Mouse (Mus musculus) heart, embryonic 12.5 days (tissue): Measurements from ENCODE around the gene Efna1. TPM values are rescaled to one million over a fixed set of nuclear protein-coding genes. Genes with fewer than 3 reads are reported as not detected.

Source experiments
- ATAC-seq: fragments of 200-750 bp; cut with Nextera tagmentation; 2 replicates; pipeline ENCODE4 v1.8.0; 2017; ENCODE audit warnings: moderate TSS enrichment, moderate library complexity; ENCODE audit not compliant: insufficient number of reproducible peaks, low FRiP score
- H3K27ac ChIP-seq: fragments of 300-500 bp; sonication (generic); 2 replicates; pipeline ENCODE4 v1.5.1; 2016; ENCODE audit warnings: mild to moderate bottlenecking, moderate library complexity; ENCODE audit not compliant: poor library complexity, severe bottlenecking
- H3K27me3 ChIP-seq: fragments of 300-500 bp; sonication (generic); replicated peaks from 2 replicates; pipeline ENCODE4 v1.6.1; 2016; ENCODE audit warnings: mild to moderate bottlenecking, moderate library complexity
- H3K36me3 ChIP-seq: fragments of 300-500 bp; sonication (generic); 2 replicates; pipeline ENCODE4 v1.6.1; 2016; ENCODE audit warnings: mild to moderate bottlenecking, moderate library complexity
- H3K4me1 ChIP-seq: fragments of 300-500 bp; sonication (generic); replicated peaks from 2 replicates; pipeline ENCODE4 v1.6.1; 2016; ENCODE audit warnings: mild to moderate bottlenecking
- H3K4me2 ChIP-seq: fragments of 300-500 bp; sonication (generic); 2 replicates; pipeline ENCODE4 v1.6.1; 2016; ENCODE audit warnings: mild to moderate bottlenecking, moderate library complexity
- H3K4me3 ChIP-seq: fragments of 300-500 bp; sonication (generic); 2 replicates; pipeline ENCODE4 v1.5.1; 2016; ENCODE audit warnings: mild to moderate bottlenecking
- H3K9ac ChIP-seq: fragments of 300-500 bp; sonication (generic); 2 replicates; pipeline ENCODE4 v1.6.1; 2016; ENCODE audit warnings: mild to moderate bottlenecking, moderate library complexity
- H3K9me3 ChIP-seq: fragments of 300-500 bp; sonication (generic); replicated peaks from 2 replicates; pipeline ENCODE4 v1.6.1; 2016; ENCODE audit warnings: mild to moderate bottlenecking, moderate library complexity
- WGBS: fragments of 180-500 bp; shearing (Covaris S2); methylation state at CpG from one replicate; pipeline ENCODE4 v1.1.7; 2016; 5-methylcytosine and 5-hydroxymethylcytosine counted together
- polyA plus RNA-seq: library from polyadenylated mRNA; unstranded; fragments of >200 nt; fragmentation: Nextera tagmentation; extraction: Ambion mirVana; gene quantifications from 2 replicates; pipeline ENCODE4 v1.2.1, GENCODE M21; 2016

The Efna1 gene
- polyA plus RNA-seq, 1 experiment from 2014 or later, result 27.0 TPM

DNA sequence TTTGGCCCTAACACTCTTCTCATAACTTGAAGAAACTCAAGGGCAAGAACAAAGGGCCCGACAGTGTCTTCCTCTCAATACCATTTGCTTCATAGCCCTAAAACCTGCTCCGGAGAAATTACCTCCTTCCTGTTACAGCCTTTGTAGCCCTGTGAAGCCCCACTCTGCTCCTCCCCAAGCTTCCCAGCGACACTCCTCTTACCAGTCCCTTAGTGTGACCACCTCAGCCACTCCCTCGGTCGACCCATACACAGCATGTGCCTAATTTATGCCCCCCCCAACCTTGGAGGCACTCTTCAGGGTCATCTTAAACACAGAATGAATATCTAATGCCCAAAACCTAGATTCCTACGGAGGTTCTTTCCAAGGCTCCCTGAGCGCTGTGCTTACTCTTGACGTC is 2.3 kb downstream of the Efna1 start:
- 10% methylated on average over 8 of the region's 8 CpGs for WGBS
- no peak for ATAC-seq
- Histone ChIP-seq H3K4me2 (peak overlapping the region; percentile 93), H3K4me3 (peak overlapping the region; percentile 64), H3K27ac (peak overlapping the region; percentile 91), H3K4me1 (peaks cover 44% of the 10 kb centered on the region), H3K9ac (peak overlapping the region; percentile 87), H3K36me3 (peaks cover 21% of the 10 kb centered on the region), H3K9me3 (no peaks in the 10 kb centered on the region), H3K27me3 (no peaks in the 10 kb centered on the region)

DNA sequence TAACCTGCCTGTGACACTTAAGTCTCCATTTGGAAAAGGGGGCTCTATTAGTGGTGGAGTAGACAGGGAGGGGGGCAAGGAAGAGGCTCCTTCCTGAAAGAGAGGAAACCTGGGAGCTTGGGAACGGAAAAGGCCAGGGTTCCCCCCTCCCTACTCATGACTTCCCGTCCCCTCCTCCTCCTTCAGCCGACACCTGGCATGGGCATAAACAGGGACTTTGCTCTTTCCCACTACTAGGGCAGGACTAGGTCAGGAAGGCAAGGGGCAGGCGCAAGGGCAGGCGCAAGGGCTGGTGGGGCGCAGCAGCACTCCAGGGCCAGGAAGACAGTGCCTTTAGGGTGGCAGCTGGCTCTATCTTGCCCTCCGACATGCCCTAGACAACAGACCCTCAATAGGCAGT is 2.8 kb downstream of the Efna1 start:
- Histone ChIP-seq H3K4me1 (peaks cover 44% of the 10 kb centered on the region), H3K9me3 (no peaks in the 10 kb centered on the region), H3K27ac (peak overlapping the region; percentile 91), H3K27me3 (no peaks in the 10 kb centered on the region), H3K4me2 (peak overlapping the region; percentile 93), H3K9ac (peak overlapping the region; percentile 87), H3K36me3 (peaks cover 21% of the 10 kb centered on the region), H3K4me3 (peak overlapping the region; percentile 64)
- WGBS, result 31% methylated on average over 7 of the region's 7 CpGs
- ATAC-seq, result peak; percentile 46

DNA sequence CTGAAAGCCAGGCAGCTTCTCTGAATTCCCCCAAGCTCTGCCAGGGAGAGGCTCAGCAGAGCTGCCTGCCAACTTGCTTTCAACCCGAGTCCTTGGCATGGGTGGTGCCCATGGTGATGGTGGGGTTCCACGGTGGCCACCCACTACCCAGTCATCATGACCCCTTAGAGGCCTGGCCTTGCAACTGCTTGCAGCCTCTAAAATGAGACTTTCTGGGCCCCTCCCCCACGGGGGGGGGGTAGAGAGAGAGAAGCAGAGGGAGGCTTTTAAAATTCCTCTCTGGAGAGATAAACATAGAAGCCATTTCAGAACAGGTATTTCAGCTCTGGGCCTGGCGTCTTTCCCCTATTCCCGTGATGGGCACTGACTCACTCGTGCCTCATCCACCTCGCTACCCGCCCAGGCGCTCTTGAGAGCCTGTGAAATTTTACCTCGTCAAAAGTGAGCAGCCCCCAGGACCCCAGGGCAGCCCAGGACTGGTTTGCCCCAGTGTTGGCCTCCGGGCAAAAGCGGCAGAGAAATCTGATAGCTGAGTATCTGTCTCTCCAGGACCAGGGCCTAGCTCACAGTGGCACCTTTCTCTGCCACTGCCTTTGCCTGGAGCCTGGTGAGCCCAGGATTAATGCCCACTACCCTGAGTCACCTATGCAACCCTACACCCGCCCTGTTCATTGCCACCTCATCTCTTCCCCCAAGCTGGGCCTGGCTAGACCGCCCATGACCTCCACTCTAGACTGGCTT is 3.5 kb downstream of the Efna1 start:
- Histone ChIP-seq H3K27me3 (no peaks in the 10 kb centered on the region), H3K4me1 (peaks cover 44% of the 10 kb centered on the region), H3K9ac (peak overlapping the region; percentile 87), H3K27ac (peak overlapping the region; percentile 91), H3K36me3 (peaks cover 25% of the 10 kb centered on the region), H3K4me3 (peak overlapping the region; percentile 64), H3K4me2 (peak overlapping the region; percentile 93), H3K9me3 (no peaks in the 10 kb centered on the region)
- WGBS, result 16% methylated on average over 14 of the region's 14 CpGs
- no peak; the same call in 1 of the 2 replicates for ATAC-seq

DNA sequence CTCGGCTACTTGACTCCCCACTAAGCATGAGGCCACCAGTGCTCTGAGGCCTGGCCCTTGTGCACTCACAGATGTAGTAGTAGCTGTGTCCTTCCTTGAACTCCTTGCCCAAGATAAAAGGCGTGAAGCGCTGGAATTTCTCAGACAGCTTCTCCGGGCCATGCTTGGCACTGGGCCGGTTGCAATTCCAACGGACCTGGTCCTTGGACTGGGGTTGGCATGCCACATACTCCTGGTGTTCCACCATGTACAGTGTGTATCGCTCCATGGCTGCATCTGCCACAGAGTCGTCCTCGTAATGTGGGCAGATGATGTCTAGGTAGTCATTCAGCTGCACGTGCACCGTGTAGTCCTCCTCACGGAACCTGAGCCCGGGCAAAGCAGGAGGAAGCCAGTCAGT is 4.9 kb downstream of the Efna1 start:
- Histone ChIP-seq H3K4me3 (no peak overlapping the region), H3K9me3 (no peaks in the 10 kb centered on the region), H3K27ac (no peak overlapping the region), H3K4me1 (peaks cover 44% of the 10 kb centered on the region), H3K9ac (no peak overlapping the region), H3K4me2 (peak overlapping the region; percentile 93; the same call in 1 of the 2 replicates), H3K27me3 (no peaks in the 10 kb centered on the region), H3K36me3 (peaks cover 37% of the 10 kb centered on the region)
- 86% methylated on average over 13 of the region's 13 CpGs for WGBS
- no peak for ATAC-seq

DNA sequence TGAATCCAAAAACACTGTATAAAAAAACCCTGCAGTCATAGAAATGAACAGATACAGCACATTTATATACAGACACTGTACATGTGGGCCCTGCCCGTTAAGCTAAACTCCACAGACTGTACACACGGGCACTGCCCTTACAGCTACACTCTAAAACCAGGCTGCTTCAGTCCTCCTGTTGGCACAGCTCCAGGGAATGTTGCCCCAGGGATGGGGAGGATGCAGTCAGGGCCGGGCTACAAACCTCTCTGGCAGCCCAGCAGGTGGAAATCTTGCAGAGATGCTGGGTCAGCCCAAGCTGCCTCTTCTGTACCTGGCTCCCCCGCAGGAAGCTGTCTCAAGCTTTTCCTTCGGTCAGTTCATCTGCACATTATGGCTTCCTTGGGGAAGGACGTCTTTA is 9.2 kb downstream of the Efna1 start:
- Histone ChIP-seq H3K27ac (no peak overlapping the region), H3K4me2 (no peak overlapping the region), H3K9me3 (no peaks in the 10 kb centered on the region), H3K27me3 (no peaks in the 10 kb centered on the region), H3K4me3 (no peak overlapping the region), H3K36me3 (peaks cover 42% of the 10 kb centered on the region), H3K4me1 (peaks cover 49% of the 10 kb centered on the region), H3K9ac (no peak overlapping the region)
- ATAC-seq, result no peak
- 61% methylated on average over 6 of the region's 6 CpGs for WGBS

DNA sequence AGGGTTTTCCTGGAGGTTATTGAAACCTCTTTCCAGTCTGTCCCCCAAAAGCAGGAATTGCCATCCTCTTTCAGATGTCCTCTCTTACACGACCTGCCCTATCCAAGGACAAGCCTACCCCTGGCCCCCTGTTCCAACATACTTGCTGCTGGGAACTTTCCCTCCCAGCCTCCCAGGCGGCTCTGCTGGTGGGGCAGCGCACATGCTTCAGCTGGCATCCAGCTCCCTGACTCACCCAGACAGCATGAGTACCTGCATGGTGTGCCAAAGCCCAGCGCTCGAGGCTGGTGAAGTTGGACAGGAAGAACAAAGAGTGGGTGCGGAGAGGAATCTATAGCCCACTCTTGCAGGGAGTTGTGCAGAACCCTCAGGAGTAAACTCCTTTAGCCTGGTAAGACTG is 10.1 kb downstream of the Efna1 start:
- no peak for ATAC-seq
- peaks cover 38% of the 10 kb centered on the region for H3K36me3 ChIP-seq
- H3K9me3 ChIP-seq, result no peaks in the 10 kb centered on the region
- peak overlapping the region; percentile 84 for H3K9ac ChIP-seq
- 65% methylated on average over 6 of the region's 6 CpGs for WGBS
- no peaks in the 10 kb centered on the region for H3K27me3 ChIP-seq
- H3K4me1 ChIP-seq, result peaks cover 43% of the 10 kb centered on the region
- H3K4me3 ChIP-seq, result peak overlapping the region; percentile 63; the same call in 1 of the 2 replicates
- H3K4me2 ChIP-seq, result peak overlapping the region; percentile 90
- peak overlapping the region; percentile 82 for H3K27ac ChIP-seq

DNA sequence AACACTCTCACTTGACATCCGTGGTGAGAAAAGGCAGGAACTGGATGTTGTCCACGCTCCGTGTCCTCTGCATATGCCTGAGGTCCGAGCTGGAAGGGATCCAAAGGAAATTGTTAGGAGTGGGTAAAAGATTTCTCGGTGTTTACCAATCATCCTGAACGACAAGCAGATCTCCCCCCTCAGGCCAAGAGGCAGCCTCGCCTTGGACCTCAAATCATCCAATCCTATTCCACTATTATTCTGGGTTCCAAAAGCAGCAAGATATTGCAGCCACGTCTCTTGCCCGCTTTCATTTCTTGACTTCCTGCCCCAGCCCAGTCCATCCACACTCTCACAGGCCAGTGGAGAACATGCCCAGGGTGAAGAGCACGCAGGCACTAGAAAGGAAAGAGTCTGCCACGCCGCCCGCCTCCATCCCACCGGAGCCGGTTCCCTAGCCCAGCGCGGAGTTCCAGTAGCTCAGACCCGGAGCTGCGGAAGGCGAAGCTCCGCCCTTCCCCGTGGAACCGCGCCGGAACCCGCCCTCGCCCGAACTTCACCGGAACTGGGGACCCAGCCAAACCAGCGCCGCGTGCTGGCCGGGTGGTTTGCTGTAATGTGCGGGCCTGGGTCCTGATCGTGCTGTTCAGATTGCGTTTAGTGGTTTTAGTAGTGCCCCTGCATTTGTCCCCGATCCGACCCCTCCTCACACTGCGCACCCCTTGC is 10.7 kb downstream of the Efna1 start, which contains the start of gene Slc50a1:
Gene Slc50a1, minus strand, starts transcription at position 520 of the 705 bp plus-strand sequence.
- 2% methylated on average over 39 of the region's 39 CpGs for WGBS
- Histone ChIP-seq H3K4me2 (peak within 1 kb of the TSS; percentile 90), H3K27ac (peak within 1 kb of the TSS; percentile 82), H3K27me3 (no peaks in the 10 kb centered on the region), H3K4me1 (peaks cover 43% of the 10 kb centered on the region), H3K9me3 (no peaks in the 10 kb centered on the region), H3K36me3 (peaks cover 31% of the 10 kb centered on the region), H3K4me3 (peak within 1 kb of the TSS; percentile 63), H3K9ac (peak within 1 kb of the TSS; percentile 84)
- peak; percentile 49 for ATAC-seq

DNA sequence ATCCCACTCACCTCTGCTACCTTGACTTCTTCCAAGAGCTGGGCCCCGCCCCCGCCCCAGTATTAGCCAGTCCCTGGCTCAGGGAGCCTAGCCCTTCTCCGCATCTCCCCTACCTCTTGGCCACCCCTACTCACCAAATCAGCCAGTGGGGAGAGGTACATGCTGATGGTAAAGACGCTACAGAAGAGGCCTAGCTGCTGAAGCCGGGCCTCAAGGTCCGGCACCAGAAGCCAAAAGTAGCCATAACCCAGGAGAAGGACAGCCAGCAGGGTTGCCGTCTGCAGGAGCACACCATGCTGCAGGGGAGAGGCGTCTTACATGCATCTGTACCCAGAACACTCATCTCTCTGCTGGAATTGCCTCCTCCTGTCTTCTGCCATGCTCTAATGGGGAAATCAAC is 12.0 kb downstream of the Efna1 start:
- Histone ChIP-seq H3K27me3 (no peaks in the 10 kb centered on the region), H3K4me3 (no peak overlapping the region), H3K4me2 (peak overlapping the region; percentile 90), H3K9ac (no peak overlapping the region; the same call in 1 of the 2 replicates), H3K27ac (no peak overlapping the region), H3K4me1 (peaks cover 43% of the 10 kb centered on the region), H3K9me3 (no peaks in the 10 kb centered on the region), H3K36me3 (peaks cover 21% of the 10 kb centered on the region)
- 52% methylated on average over 8 of the region's 8 CpGs for WGBS
- ATAC-seq, result no peak

DNA sequence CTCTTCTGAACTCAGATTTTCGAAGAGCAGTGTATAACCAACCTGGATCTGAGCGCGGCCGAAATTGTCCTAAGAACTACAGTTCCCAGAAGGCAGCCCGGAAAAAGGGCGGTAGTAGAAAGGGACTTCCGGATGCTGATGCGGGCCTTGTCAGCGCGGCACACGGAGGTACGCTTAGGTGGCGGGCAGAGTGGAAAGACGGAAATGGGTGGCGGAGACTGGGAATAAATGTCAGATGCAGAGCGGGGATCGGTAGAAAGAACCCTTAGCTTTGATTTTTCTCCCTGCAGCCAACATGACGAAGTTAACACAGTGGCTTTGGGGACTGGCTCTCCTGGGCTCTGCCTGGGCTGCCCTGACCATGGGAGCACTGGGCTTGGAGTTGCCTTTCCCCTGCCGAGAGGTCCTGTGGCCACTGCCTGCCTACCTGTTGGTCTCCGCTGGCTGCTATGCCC is 14.5 kb downstream of the Efna1 start:
- Histone ChIP-seq H3K27me3 (no peaks in the 10 kb centered on the region), H3K27ac (peak overlapping the region; percentile 55), H3K36me3 (peaks cover 7% of the 10 kb centered on the region; the same call in 1 of the 2 replicates), H3K4me1 (peaks cover 44% of the 10 kb centered on the region), H3K4me2 (peak overlapping the region; percentile 95), H3K9ac (peak overlapping the region; percentile 91), H3K4me3 (peak overlapping the region; percentile 70), H3K9me3 (no peaks in the 10 kb centered on the region)
- ATAC-seq, result peak; percentile 75
- WGBS, result under 1% methylated on average over 20 of the region's 20 CpGs

DNA sequence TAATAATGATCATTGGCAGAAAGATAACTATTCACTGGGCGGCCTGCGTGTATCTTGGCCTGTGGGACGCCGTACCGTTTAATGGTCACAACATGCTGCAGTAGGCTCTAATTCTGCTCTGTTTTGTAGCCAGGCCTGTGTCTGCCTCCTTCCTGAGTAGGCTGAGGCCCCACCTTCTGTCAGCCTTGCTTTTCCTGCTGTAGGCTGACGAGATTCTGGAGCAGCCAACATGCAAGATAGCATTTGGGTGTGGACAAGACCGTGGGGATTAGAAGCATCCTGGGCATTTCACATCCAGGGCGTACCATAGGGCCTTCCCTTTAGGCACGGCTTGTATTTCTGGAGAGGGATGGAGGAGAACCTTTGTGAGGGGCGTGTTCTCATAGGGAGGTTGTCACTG is 18.5 kb downstream of the Efna1 start:
- no peaks in the 10 kb centered on the region for H3K9me3 ChIP-seq
- peak overlapping the region; percentile 55; the same call in 1 of the 2 replicates for H3K27ac ChIP-seq
- H3K4me1 ChIP-seq, result peaks cover 14% of the 10 kb centered on the region
- no peak overlapping the region for H3K4me2 ChIP-seq
- no peak overlapping the region for H3K4me3 ChIP-seq
- no peak overlapping the region for H3K9ac ChIP-seq
- 50% methylated on average over 10 of the region's 10 CpGs for WGBS
- no peaks in the 10 kb centered on the region for H3K27me3 ChIP-seq
- no peak for ATAC-seq
- no peaks in the 10 kb centered on the region for H3K36me3 ChIP-seq

DNA sequence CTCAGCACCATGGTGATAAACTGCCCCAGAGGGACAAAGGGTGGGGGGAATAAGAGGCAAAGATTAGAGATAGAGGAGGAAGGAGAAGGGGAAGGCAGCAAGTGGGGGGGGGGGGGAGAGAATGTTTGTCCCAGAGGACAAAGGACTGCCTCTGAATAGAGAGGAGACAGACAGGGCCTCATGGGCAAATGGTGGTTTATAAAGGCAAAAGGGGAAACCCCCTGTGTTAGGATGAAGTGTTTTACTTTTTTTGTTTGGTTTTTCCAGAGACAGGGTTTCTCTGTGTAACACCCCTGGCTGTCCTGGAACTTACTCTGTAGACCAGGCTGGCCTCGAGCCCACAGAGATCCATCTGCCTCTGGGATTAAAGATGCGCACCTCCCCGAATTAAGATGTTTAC is 20.7 kb downstream of the Efna1 start:
- Histone ChIP-seq H3K9ac (no peak overlapping the region), H3K4me3 (no peak overlapping the region), H3K27me3 (no peaks in the 10 kb centered on the region), H3K4me1 (0 out of 2 replicates have a peak, but pooled peaks cover 7% of the 10 kb centered on the region), H3K36me3 (no peaks in the 10 kb centered on the region), H3K9me3 (no peaks in the 10 kb centered on the region), H3K27ac (no peak overlapping the region), H3K4me2 (no peak overlapping the region)
- no peak for ATAC-seq
- 77% methylated on average over 3 of the region's 3 CpGs for WGBS
